Mouse (Mus musculus) mouse embryonic stem cell (cell line): ENCODE measurements around the gene Narfl.

ENCODE experiments used
- in situ Hi-C, 2 experiments: fragments of 300-500 bp; cut with MboI; formaldehyde crosslinking; loops; 1 replicate in 1 of 2; 3 replicates in 1 of 2; pipeline ENCODE4 v1.14.3; 2019 to 2020; ENCODE audit warnings: low sequenced_read_pairs in 2 of 2, low pct_unique_long_range_greater_than_20kb in 1 of 2, mixed read lengths in 1 of 2; ENCODE audit not compliant: unreplicated experiment in 1 of 2

Narfl gene

DNA sequence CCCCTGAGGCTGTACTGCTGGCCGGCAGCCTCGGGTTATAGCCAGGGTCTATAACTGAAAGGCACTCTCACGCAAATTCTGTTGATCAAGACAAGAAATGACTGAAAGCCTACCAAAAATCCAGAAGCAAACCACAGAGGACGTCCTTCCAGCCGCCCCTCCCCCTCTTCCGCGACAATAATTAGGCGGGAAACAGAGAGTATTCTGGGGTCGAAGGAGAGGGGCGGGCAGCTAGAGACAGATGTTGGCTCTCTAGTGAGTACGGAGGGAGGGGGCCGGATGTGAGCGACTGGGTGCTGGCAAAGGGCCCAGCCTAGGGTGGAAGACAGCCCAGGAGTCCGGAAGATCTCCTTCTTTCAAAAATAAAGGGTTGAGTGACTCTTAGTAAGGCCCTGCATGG lies 19.0 kb downstream of the Narfl start, which contains the start of gene Fam173a:
Gene Fam173a, minus strand, starts transcription at position 287 of the 400 bp plus-strand sequence.
- in situ Hi-C loops: loop anchor here (10.0 kb wide), 2 partner anchors 58 to 318 kb away; partner anchors contain the start of gene Mslnl (in 1 of the 2)

DNA sequence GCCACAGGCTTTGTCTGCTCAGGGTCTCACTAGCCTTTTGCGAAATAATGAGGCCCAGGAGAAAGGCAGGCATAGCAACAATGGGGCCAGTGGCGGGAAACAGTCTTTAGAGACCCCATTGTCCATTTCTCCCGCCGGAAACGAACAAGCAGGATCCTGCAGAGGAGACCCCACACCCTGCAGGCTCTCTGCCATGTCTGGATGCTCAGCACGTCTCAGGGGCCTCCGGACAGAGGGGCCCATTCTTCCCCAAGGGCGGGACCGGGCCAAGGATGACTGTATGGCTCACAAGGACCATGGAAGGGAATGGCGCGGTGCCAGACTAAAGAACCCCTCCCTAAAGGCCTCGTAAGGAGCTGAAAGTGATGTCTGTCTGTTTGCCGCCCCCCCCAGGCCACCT lies 20.6 kb downstream of the Narfl start:
- in situ Hi-C loops: loop anchor here (10.0 kb wide), 2 partner anchors 59 to 319 kb away; partner anchors contain the start of gene Mslnl (in 1 of the 2)

DNA sequence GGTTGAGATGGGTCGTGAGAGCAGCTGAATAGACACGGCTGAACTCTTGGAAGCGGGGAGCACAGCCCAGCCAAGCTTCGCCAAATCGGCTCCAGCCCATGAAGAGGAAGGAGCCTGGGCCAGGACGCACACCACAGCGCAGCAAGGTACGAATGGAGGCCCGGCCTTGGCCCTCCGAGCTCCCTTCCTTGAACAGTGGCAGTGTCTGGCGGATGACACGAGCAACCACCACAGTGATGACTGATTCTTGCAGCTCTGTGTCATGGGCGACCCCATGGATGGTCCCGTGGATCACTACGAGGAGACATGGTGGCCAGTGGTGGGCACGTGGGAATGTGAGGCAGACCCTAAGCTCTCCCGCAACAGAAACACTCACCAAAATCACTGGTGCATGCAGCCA lies 21.4 kb downstream of the Narfl start:
- in situ Hi-C loops: loop anchor here (10.0 kb wide), 2 partner anchors 60 to 320 kb away; partner anchors contain the start of gene Mslnl (in 1 of the 2)

- in situ Hi-C loops: loop anchor here (10.0 kb wide), 2 partner anchors 61 to 321 kb away; partner anchors contain the start of gene Mslnl (in 1 of the 2)
These were observed 22.1 kb downstream of the Narfl start, which contains the start of gene AC134908.4 for GRCm38 (mm10) chr17:25795609-25796092. Gene AC134908.4 (minus strand): TSS chr17:25795659.

DNA sequence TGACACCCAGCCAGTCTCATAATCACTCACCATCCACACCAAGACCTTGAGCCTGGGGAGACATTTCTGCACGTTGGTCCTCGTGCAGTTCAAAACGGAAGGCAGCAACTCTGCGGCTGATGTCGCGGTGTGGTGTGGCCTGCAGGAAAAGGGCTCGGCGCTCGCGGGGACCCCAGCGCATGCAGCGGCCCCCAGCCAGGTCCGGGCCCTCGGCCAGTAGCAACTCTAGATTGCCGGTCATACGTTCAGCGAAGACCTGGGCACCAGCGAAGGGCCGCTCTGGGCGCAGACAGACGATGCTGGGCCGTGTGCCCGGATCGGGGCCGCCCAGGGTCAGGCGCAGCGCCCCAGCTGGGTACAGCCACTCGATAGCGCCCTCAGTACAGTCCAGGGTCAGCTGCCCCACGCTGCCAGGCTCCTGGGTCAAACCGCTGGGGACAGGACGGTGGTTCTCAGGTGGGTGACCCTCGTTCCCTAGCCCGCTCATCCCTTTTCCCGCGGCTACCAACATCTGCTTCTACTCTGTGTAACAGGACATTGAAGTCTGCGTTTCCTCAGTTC lies 22.7 kb downstream of the Narfl start:
- in situ Hi-C loops: loop anchor here (10.0 kb wide), 2 partner anchors 61 to 321 kb away; partner anchors contain the start of gene Mslnl (in 1 of the 2)

GRCm38 (mm10) chr17:25796951-25797369 lies 23.4 kb downstream of the Narfl start, which contains the start of gene Metrn:
Gene Metrn (minus strand): TSS chr17:25797136.
- in situ Hi-C loops: loop anchor here (10.0 kb wide), 2 partner anchors 62 to 322 kb away; partner anchors contain the start of gene Mslnl (in 1 of the 2)

- in situ Hi-C loops: loop anchor here in 1 of 2 experiments (10.0 kb wide), 1 partner anchor 96 kb away; no protein-coding TSS in a partner anchor
These were observed 27.5 kb downstream of the Narfl start for GRCm38 (mm10) chr17:25801029-25801428.

DNA sequence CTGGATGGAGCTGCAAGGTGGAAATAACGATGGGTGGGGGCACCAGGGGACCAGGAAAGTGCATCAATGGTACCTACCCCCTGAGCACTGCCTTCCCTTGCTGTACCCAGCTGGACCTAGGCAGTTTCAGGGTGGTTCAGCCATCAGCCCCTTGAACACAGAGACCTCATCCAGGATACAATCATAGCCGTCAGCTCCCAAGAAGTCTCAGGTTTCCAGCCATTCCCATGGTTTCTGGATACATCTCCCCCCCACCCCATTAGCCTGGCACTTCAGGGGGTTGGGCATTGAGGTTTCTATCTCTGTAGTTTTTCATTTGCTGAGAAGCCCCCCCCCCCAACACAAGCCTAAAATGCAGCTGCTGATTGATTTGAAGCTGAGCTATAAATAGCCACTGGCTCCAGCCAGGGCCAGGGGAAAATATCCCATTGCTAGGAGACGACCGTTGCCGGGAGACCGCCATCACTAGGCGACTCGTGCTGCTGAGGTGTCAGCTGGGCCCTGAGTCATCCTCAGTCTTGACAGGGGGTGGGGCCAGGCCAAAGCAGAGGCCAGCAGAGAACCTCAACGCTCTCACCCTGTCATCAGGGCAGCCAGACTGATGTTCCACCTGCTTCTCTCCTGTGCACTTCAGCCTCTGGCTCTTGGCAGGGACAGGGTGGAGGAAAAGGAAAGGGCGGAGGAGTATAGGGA lies 29.4 kb downstream of the Narfl start:
- in situ Hi-C loops: loop anchor here in 1 of 2 experiments (10.0 kb wide), 1 partner anchor 98 kb away; no protein-coding TSS in a partner anchor

DNA sequence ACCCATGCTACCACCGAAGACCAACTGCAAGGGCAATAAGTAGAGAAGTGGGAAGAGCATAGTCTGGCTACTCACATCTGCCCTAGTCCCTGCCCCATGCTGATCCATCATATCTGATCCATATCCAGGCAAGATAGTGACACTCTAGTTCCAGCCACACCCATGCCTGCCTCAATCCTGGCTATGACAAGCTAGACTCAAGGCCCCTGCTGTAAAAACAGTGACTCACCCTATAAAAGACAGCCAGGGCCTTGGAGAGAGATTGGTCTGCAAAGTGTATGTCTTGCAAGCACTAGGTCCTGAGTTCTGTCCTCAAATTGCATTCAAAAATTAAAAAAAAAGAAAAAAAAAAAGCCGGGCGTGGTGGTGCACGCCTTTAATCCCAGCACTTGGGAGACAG lies 32.9 kb downstream of the Narfl start:
- in situ Hi-C loops: loop anchor here in 1 of 2 experiments (10.0 kb wide), 1 partner anchor 102 kb away; no protein-coding TSS in a partner anchor

DNA sequence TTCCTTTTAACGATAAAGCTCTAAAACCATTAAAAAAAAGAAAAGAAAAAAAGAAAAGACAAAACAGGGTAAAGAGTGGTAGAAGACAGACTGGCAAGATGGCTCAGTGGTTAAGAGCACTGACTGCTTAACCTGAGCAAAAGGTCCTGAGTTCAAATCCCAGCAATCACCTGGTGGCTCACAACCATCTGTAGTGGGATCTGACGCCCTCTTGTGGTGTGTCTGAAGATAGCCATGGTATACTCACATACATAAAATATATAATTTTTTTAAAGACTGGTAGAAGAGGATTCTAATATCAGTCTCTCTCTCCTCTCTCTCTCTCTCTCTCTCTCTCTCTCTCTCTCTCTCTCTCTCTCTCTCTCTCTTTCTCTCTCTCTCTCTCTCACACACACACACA lies 33.9 kb downstream of the Narfl start:
- in situ Hi-C loops: loop anchor here in 1 of 2 experiments (10.0 kb wide), 1 partner anchor 103 kb away; no protein-coding TSS in a partner anchor

- in situ Hi-C loops: loop anchor here in 1 of 2 experiments (10.0 kb wide), 1 partner anchor 103 kb away; no protein-coding TSS in a partner anchor
These were observed 34.5 kb downstream of the Narfl start for GRCm38 (mm10) chr17:25808028-25808427.

GRCm38 (mm10) chr17:25808789-25809605 lies 35.4 kb downstream of the Narfl start, which contains the start of gene Fbxl16:
Gene Fbxl16 (plus strand): TSS chr17:25809085.
- in situ Hi-C loops: loop anchor here in 1 of 2 experiments (10.0 kb wide), 1 partner anchor 104 kb away; no protein-coding TSS in a partner anchor

DNA sequence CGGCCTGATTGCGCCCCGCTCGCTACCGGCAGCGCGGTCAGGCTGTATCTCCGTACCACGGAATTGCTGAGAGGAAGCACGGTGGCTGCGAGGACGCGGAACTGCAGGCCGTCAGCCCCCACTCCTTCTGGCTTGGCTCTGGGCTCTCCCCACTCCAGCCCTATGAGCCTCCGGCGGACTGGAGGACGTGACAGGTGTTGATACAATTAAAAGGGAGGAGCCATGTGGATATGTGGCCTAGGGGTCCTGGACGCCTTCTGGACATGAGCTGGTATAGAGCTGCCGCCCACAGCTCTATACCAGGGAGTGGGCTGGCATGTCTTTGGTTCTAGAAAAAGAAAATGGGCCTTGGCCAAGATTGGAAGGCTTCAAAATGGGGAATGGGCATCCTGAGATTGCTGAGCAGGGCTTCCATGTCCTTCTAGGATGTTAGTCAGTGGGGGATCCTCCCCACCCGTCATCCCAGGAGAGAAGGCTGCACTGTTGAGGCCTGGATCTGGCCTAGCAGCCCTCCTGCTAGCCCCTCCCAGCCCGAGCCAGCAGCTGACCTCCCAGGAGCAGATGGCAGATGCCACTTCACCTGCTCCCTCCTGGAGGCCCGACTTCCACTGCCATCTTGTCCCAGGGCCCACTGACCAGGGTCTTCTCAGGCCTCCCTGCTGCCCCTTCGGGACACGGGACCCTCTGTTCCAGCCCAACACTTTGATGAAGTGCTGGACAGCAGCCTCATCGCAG lies 36.2 kb downstream of the Narfl start:
- in situ Hi-C loops: loop anchor here in 1 of 2 experiments (10.0 kb wide), 1 partner anchor 105 kb away; no protein-coding TSS in a partner anchor

DNA sequence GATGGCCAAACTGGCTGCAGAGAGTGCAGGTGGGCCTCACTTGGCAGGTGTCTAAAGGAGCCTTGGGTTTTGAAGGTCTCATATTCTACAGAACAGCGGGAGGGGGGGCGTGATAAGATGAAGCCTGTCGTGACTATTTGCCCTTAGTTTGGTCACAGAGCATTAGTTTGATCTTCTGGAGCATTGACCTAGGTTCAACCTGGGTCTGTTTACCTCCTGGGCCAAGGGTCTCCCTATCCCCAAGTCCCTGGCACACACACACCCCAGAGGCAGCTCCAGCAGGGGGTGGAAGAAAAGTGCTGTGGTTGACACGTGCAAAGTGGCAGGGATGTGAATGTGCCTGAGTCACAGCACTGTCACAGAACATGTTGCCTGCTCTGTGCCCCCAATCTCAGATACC lies 37.3 kb downstream of the Narfl start:
- in situ Hi-C loops: no loop called here

- in situ Hi-C loops: no loop called here
These were observed 39.9 kb downstream of the Narfl start for GRCm38 (mm10) chr17:25813471-25813870.

GRCm38 (mm10) chr17:25817662-25818061 lies 44.1 kb downstream of the Narfl start:
- in situ Hi-C loops: no loop called here
